Mouse (Mus musculus): Measurements from ENCODE around the gene Gif. TPM values are rescaled to one million over a fixed set of nuclear protein-coding genes. Genes with fewer than 3 reads are reported as not detected.

The Gif gene
- polyA plus RNA-seq, 2 experiments = 0.03 to 0.13 TPM

DNA sequence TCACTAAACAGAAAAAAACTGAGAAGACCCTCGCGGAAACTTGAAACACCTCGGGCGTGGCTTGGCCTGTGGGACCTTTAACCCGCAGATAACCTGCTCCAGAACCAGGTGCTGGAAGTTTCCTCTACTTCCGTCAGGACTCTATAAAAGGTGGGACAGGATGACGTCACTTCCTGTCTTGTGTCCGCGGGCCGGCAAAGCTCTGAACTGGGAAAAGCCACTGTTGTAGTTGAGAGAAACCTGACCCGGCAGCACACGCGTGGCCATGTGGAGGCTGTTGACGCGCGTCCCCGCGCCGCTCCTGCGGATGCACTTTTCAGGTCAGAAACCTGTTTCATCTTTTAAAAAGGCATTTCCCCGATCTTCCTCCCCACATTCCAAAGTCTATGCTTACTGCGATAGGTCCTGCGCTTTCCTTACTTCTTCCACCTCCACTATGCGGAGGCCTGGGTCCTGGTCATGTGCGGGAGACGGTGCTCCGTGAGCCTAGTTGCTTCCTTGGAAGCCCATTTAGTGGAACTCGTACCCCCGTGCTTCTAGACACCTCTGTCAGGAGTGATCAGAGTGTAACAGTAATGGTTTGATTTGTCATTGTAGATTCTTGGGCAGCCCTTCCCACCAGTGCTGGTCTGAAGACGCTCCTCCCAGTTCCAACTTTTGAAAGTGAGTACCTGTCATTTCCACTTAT lies 23.0 kb downstream of the Gif start, which contains the start of gene Mrpl16:
Gene Mrpl16 (plus strand): TSS at position 187 of the 688 bp plus-strand sequence.
- WGBS (ENCODE audit: insufficient replicate concordance) = under 1% methylated on average over 30 of the region's 30 CpGs
- peaks cover 4 to 7% of the 10 kb centered on the region in 2 experiments; a peak in 3 of 4 replicates for H3K4me1 ChIP-seq (replicated peaks; ENCODE audit: control insufficient read depth in 2 of 2, insufficient read depth in 2 of 2, low read length in 1 of 2)
- H3K9me3 ChIP-seq (ENCODE audit: control insufficient read depth, low read length) = no peaks in the 10 kb centered on the region
- H3K27ac ChIP-seq = peak within 1 kb of the TSS; percentile 57
- no peak for TF ChIP-seq CTCF (IDR thresholded peaks at IDR 0.05; ENCODE audit: low read depth)
- H3K36me3 ChIP-seq (replicated peaks; ENCODE audit: control insufficient read depth, insufficient read depth, low read depth) = peaks cover 12% of the 10 kb centered on the region
- no peaks in the 10 kb centered on the region for H3K27me3 ChIP-seq (ENCODE audit: control insufficient read depth, insufficient read depth, low read length)
- H3K4me3 ChIP-seq (ENCODE audit: insufficient read depth in 1 of 2, low read depth in 2 of 2, low read length in 2 of 2) = peak within 1 kb of the TSS; percentile 78 to 90
- DNase-seq (ENCODE audit: low read depth in 3 of 3, low spot score in 3 of 3) = peak; percentile 86 to 88 (median 88)
- peak; percentile 92 for ATAC-seq (ENCODE audit: insufficient read depth)
- H3K4me2 ChIP-seq (ENCODE audit: low read depth) = peak within 1 kb of the TSS; percentile 86
- H3K9ac ChIP-seq (replicated peaks) = peak within 1 kb of the TSS; percentile 89

GRCm38 (mm10) chr19:11777191-11777865 lies 30.0 kb downstream of the Gif start:
- ATAC-seq (ENCODE audit: insufficient read depth) (no peak), DNase-seq (ENCODE audit: low read depth in 3 of 3, low spot score in 3 of 3) (peak in 2 of 3 experiments; percentile 27 to 37)
- TF ChIP-seq EP300 (IDR thresholded peaks at IDR 0.05; ENCODE audit: low read depth) (no peak), CTCF (IDR thresholded peaks at IDR 0.05; ENCODE audit: low read depth) (peak; percentile 72)
- H3K4me3 ChIP-seq (ENCODE audit: insufficient read depth in 1 of 2, low read depth in 2 of 2, low read length in 2 of 2) = no peak overlapping the region
- H3K9me3 ChIP-seq (ENCODE audit: control insufficient read depth, low read length) = no peaks in the 10 kb centered on the region
- H3K4me1 ChIP-seq (replicated peaks; ENCODE audit: control insufficient read depth in 2 of 2, insufficient read depth in 2 of 2, low read length in 1 of 2) = no peaks in the 10 kb centered on the region
- WGBS (ENCODE audit: insufficient replicate concordance) = 48% methylated on average over 7 of the region's 7 CpGs
- H3K36me3 ChIP-seq (replicated peaks; ENCODE audit: control insufficient read depth, insufficient read depth, low read depth) = peaks cover 16% of the 10 kb centered on the region
- no peaks in the 10 kb centered on the region for H3K27me3 ChIP-seq (ENCODE audit: control insufficient read depth, insufficient read depth, low read length)
- no peak overlapping the region for H3K27ac ChIP-seq
- H3K4me2 ChIP-seq (ENCODE audit: low read depth) = no peak overlapping the region
- no peak overlapping the region for H3K9ac ChIP-seq (replicated peaks)

DNA sequence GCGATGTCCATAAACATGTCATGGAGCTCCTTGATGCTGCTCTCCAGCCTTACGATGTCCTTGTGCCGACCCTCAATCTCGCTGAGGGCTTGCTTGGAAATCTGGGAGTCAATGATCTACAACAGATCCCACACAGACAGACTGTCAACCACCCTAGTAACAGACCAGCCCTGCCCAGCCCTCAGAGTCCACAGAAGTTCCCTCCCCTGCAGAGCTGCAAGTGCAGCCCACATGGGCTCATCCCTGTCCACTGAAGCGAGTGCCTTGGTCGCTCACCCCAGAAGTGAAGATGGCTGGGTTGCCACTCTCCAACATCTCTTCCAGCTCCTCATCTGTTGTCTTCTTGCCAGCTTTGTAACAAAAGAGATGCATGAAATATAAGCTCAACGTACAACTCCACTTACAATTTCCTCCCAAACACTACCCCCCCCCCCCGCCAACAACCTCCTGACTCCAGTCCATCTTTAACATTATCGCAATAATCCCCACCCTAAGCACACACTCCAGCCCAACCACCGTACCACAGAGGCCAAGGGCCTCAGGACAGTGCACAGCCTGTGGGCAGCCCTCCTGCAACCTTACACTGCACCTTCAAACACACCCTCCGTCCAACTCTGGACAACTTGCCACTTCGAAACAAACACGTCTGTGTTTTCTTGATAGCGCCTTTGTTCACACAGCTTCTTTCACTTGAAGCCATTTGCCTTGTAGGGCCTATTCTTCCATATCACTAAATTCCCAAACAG lies 38.2 kb downstream of the Gif start:
- ATAC-seq (ENCODE audit: insufficient read depth) (no peak), DNase-seq (ENCODE audit: low read depth in 3 of 3, low spot score in 3 of 3) (no peak)
- Histone ChIP-seq H3K9ac (replicated peaks) (no peak overlapping the region), H3K9me3 (ENCODE audit: control insufficient read depth, low read length) (no peaks in the 10 kb centered on the region), H3K27ac (no peak overlapping the region), H3K4me3 (ENCODE audit: insufficient read depth in 1 of 2, low read depth in 2 of 2, low read length in 2 of 2) (no peak overlapping the region), H3K27me3 (ENCODE audit: control insufficient read depth, insufficient read depth, low read length) (no peaks in the 10 kb centered on the region), H3K36me3 (replicated peaks; ENCODE audit: control insufficient read depth, insufficient read depth, low read depth) (no peaks in the 10 kb centered on the region), H3K4me1 (replicated peaks; ENCODE audit: control insufficient read depth in 2 of 2, insufficient read depth in 2 of 2, low read length in 1 of 2) (no peaks in the 10 kb centered on the region), H3K4me2 (ENCODE audit: low read depth) (no peak overlapping the region)
- WGBS (ENCODE audit: insufficient replicate concordance) = 78% methylated on average over 14 of the region's 14 CpGs
- TF ChIP-seq CTCF (IDR thresholded peaks at IDR 0.05; ENCODE audit: low read depth) (no peak), EP300 (IDR thresholded peaks at IDR 0.05; ENCODE audit: low read depth) (no peak)

GRCm38 (mm10) chr19:11787826-11788225 lies 40.5 kb downstream of the Gif start:
- Histone ChIP-seq H3K9ac (replicated peaks) (no peak overlapping the region), H3K27ac (no peak overlapping the region), H3K9me3 (ENCODE audit: control insufficient read depth, low read length) (no peaks in the 10 kb centered on the region), H3K4me2 (ENCODE audit: low read depth) (no peak overlapping the region), H3K27me3 (ENCODE audit: control insufficient read depth, insufficient read depth, low read length) (no peaks in the 10 kb centered on the region), H3K4me3 (ENCODE audit: insufficient read depth in 1 of 2, low read depth in 2 of 2, low read length in 2 of 2) (no peak overlapping the region), H3K4me1 (replicated peaks; ENCODE audit: control insufficient read depth in 2 of 2, insufficient read depth in 2 of 2, low read length in 1 of 2) (no peaks in the 10 kb centered on the region), H3K36me3 (replicated peaks; ENCODE audit: control insufficient read depth, insufficient read depth, low read depth) (no peaks in the 10 kb centered on the region)
- ATAC-seq (ENCODE audit: insufficient read depth) = no peak
- DNase-seq (ENCODE audit: low read depth in 3 of 3, low spot score in 3 of 3) = no peak
- TF ChIP-seq EP300 (IDR thresholded peaks at IDR 0.05; ENCODE audit: low read depth) = no peak
- TF ChIP-seq CTCF (IDR thresholded peaks at IDR 0.05; ENCODE audit: low read depth) = no peak
- WGBS (ENCODE audit: insufficient replicate concordance) = 78% methylated on average over 6 of the region's 6 CpGs

DNA sequence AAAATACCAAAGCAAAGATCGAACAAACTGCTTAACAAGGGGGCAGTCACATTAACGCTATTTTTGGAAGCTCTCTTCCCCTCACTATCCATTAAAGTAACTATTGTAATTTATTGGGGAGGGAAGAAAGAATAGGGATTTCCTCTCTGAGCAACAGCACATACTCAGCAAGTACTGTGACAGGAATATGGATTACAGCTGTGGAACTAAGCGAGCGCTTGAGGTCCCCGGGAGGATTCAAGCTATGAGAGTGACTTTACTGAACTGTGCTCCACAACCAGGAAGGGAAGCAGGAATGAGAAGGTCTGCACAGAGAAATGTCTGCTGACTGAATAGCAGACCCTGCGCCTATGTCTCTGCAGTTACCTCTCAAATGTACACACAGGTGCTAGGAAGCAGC lies 41.5 kb downstream of the Gif start:
- Histone ChIP-seq H3K36me3 (replicated peaks; ENCODE audit: control insufficient read depth, insufficient read depth, low read depth) (no peaks in the 10 kb centered on the region), H3K27ac (no peak overlapping the region), H3K27me3 (ENCODE audit: control insufficient read depth, insufficient read depth, low read length) (no peaks in the 10 kb centered on the region), H3K9me3 (ENCODE audit: control insufficient read depth, low read length) (no peaks in the 10 kb centered on the region), H3K9ac (replicated peaks) (no peak overlapping the region), H3K4me2 (ENCODE audit: low read depth) (no peak overlapping the region), H3K4me1 (replicated peaks; ENCODE audit: control insufficient read depth in 2 of 2, insufficient read depth in 2 of 2, low read length in 1 of 2) (no peaks in the 10 kb centered on the region), H3K4me3 (ENCODE audit: insufficient read depth in 1 of 2, low read depth in 2 of 2, low read length in 2 of 2) (no peak overlapping the region)
- TF ChIP-seq CTCF (IDR thresholded peaks at IDR 0.05; ENCODE audit: low read depth) (no peak), EP300 (IDR thresholded peaks at IDR 0.05; ENCODE audit: low read depth) (no peak)
- 79% methylated on average over 6 of the region's 6 CpGs for WGBS (ENCODE audit: insufficient replicate concordance)
- no peak for ATAC-seq (ENCODE audit: insufficient read depth)
- DNase-seq (ENCODE audit: low read depth in 3 of 3, low spot score in 3 of 3) = no peak

Measured in liver, embryonic 14.5 days (tissue).